Mouse (Mus musculus): ENCODE data around the gene Mmel1.

GRCm38 (mm10) chr4:154826224-154826623 is 43.2 kb upstream of the Mmel1 start:
- TF ChIP-seq POLR2A (IDR thresholded peaks at IDR 0.05; ENCODE audit: insufficient read depth, low read depth, low read length) = no peak
- TF ChIP-seq CTCF (IDR thresholded peaks at IDR 0.05) = no peak
- no peak for TF ChIP-seq EP300 (IDR thresholded peaks at IDR 0.05; ENCODE audit: insufficient read depth, low read depth, low read length)

All from heart, adult 2 months (tissue).